In the genomic region with DNA sequence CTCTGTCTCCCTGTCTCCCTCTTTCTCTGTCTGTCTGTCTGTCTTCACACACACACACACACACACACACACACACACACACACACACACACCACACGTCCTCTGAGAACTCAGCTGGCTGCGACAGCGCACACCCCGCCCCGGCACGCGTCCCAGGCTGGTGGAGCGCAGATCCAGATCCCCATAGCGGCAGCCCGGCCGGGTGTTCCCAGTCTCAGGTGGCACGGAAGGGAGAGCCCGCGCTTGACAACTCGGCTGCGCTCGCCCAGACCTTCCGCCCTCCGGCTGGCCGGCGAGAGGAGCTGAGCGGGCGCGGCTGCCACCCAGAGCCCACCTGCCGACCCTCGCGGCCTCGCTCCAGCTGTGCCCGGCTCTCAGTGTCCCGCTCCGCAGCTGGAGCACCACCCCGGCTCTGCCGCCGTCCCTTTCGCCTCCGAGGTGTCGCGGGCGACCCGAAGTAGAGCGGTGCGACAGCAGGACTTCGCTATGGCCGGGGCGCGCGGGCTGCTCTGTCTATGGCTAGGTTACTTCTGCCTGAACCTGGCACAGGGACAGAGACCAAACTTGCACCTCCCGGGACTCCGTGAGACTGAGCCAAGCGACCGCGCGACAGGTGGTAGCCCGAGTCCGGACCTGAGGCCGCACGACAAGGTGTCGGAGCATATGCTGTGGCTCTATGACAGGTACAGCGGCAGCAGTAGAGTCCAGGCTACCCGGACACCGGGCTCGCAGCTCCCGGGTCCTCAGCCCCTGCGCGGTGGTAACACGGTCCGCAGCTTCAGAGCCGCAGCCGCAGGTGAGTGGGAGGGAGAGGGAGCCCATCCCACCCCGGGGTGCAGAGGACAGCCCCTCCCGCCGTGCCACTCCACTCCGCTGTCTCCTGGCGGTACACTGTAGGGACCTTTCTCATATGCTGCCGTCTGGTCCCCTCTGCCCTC, we compare ENCODE assay signal across 7 mouse cellular contexts. TPM values are rescaled to one million over a fixed set of nuclear protein-coding genes. Genes with fewer than 3 reads are reported as not detected.
DNase-seq lines count a peak whose midpoint lies in the region; ATAC-seq and TF ChIP-seq lines count a peak whose summit lies in the region.

No protein-coding gene starts in this region.

- WGBS in embryonic facial prominence, embryonic 13.5 days = under 1% methylated on average over 75 of the region's 75 CpGs
- WGBS in hindbrain, embryonic 11.5 days = under 1% methylated on average over 72 of the region's 75 CpGs
- under 1% methylated on average over 49 of the region's 75 CpGs for WGBS in limb, embryonic 14.5 days
- 0% methylated on average over 63 of the region's 75 CpGs for WGBS in midbrain, embryonic 16.5 days

- H3K27me3 ChIP-seq in testis, adult 2 months (ENCODE audit: control insufficient read depth, insufficient read depth, low read length) = no peaks in the 10 kb centered on the region
- peaks cover 61% of the 10 kb centered on the region for H3K27me3 ChIP-seq in embryonic facial prominence, embryonic 13.5 days
- H3K27me3 ChIP-seq in hindbrain, embryonic 11.5 days (ENCODE audit: control insufficient read depth, insufficient read depth, low read length) = peaks cover 25% of the 10 kb centered on the region
- peaks cover 38% of the 10 kb centered on the region for H3K27me3 ChIP-seq in limb, embryonic 14.5 days (ENCODE audit: control insufficient read depth, insufficient read depth, low read length)
- peaks cover 14% of the 10 kb centered on the region for H3K27me3 ChIP-seq in midbrain, embryonic 16.5 days (ENCODE audit: control insufficient read depth, insufficient read depth, low read depth, low read length)

- peak overlapping the region; percentile 20; the same call in 1 of the 2 replicates for H3K4me3 ChIP-seq in testis, adult 2 months (ENCODE audit: control insufficient read depth, low read depth, low read length)
- H3K4me3 ChIP-seq in embryonic facial prominence, embryonic 13.5 days = peak overlapping the region; percentile 68
- peak overlapping the region; percentile 48 for H3K4me3 ChIP-seq in hindbrain, embryonic 11.5 days (ENCODE audit: low read depth, low read length)
- H3K4me3 ChIP-seq in limb, embryonic 14.5 days (replicated peaks; ENCODE audit: low read length) = peak overlapping the region; percentile 55
- peak overlapping the region; percentile 72 for H3K4me3 ChIP-seq in midbrain, embryonic 16.5 days (ENCODE audit: low read depth, low read length)

- H3K36me3 ChIP-seq in testis, adult 2 months (ENCODE audit: control insufficient read depth, insufficient read depth, low read length) = no peaks in the 10 kb centered on the region
- H3K36me3 ChIP-seq in embryonic facial prominence, embryonic 13.5 days = no peaks in the 10 kb centered on the region
- H3K36me3 ChIP-seq in hindbrain, embryonic 11.5 days (ENCODE audit: control insufficient read depth, insufficient read depth, low read length) = no peaks in the 10 kb centered on the region
- no peaks in the 10 kb centered on the region for H3K36me3 ChIP-seq in limb, embryonic 14.5 days (ENCODE audit: control insufficient read depth, insufficient read depth, low read length)
- no peaks in the 10 kb centered on the region for H3K36me3 ChIP-seq in midbrain, embryonic 16.5 days (ENCODE audit: control insufficient read depth, insufficient read depth, low read length)

- TF ChIP-seq CTCF in testis, adult 2 months (IDR thresholded peaks at IDR 0.05; ENCODE audit: control insufficient read depth, insufficient read depth, insufficient replicate concordance, low read depth, low read length) = no peak

- peaks cover 4% of the 10 kb centered on the region; the same call in 1 of the 2 replicates for H3K4me1 ChIP-seq in testis, adult 2 months (ENCODE audit: control insufficient read depth, insufficient read depth, low read length)
- H3K4me1 ChIP-seq in embryonic facial prominence, embryonic 13.5 days = peaks cover 39% of the 10 kb centered on the region
- H3K4me1 ChIP-seq in hindbrain, embryonic 11.5 days (replicated peaks; ENCODE audit: control insufficient read depth, insufficient read depth, low read length) = 0 out of 2 replicates have a peak, but pooled peaks cover 2% of the 10 kb centered on the region
- no peaks in the 10 kb centered on the region for H3K4me1 ChIP-seq in limb, embryonic 14.5 days (ENCODE audit: control insufficient read depth, insufficient read depth, low read length)
- H3K4me1 ChIP-seq in midbrain, embryonic 16.5 days (ENCODE audit: control insufficient read depth, insufficient read depth, low read length) = peaks cover 5% of the 10 kb centered on the region

- peak overlapping the region; percentile 82 for H3K9ac ChIP-seq in embryonic facial prominence, embryonic 13.5 days
- peak overlapping the region; percentile 21; the same call in 1 of the 2 replicates for H3K9ac ChIP-seq in hindbrain, embryonic 11.5 days (ENCODE audit: low read depth, low read length)
- peak overlapping the region; percentile 61 for H3K9ac ChIP-seq in limb, embryonic 14.5 days (ENCODE audit: low read depth, low read length, severe bottlenecking)
- H3K9ac ChIP-seq in midbrain, embryonic 16.5 days (ENCODE audit: low read depth, low read length) = peak overlapping the region; percentile 72

- peak overlapping the region; percentile 97 for H3K4me2 ChIP-seq in embryonic facial prominence, embryonic 13.5 days
- H3K4me2 ChIP-seq in hindbrain, embryonic 11.5 days (replicated peaks; ENCODE audit: low read depth, low read length) = peak overlapping the region; percentile 93
- peak overlapping the region; percentile 99 for H3K4me2 ChIP-seq in limb, embryonic 14.5 days (replicated peaks; ENCODE audit: low read depth, low read length, severe bottlenecking)
- peak overlapping the region; percentile 100 for H3K4me2 ChIP-seq in midbrain, embryonic 16.5 days (ENCODE audit: low read length)

- no peak overlapping the region for H3K27ac ChIP-seq in testis, adult 2 months (ENCODE audit: control insufficient read depth, insufficient read depth, low read depth, low read length)
- H3K27ac ChIP-seq in embryonic facial prominence, embryonic 13.5 days = peak overlapping the region; percentile 79
- H3K27ac ChIP-seq in hindbrain, embryonic 11.5 days (ENCODE audit: low read depth, low read length) = no peak overlapping the region
- H3K27ac ChIP-seq in limb, embryonic 14.5 days (replicated peaks; ENCODE audit: low read depth, low read length) = no peak overlapping the region
- H3K27ac ChIP-seq in midbrain, embryonic 16.5 days (ENCODE audit: low read length) = no peak overlapping the region

- DNase-seq in testis, postnatal 10 days (ENCODE audit: low spot score) = no peak
- DNase-seq in hindbrain, embryonic 11.5 days (ENCODE audit: low spot score) = peak; percentile 62
- peak; percentile 26 for DNase-seq in limb, embryonic 14.5 days (ENCODE audit: low spot score)
- no peak for DNase-seq in thymus, adult 18-20 months

- TF ChIP-seq POLR2A in testis, adult 2 months (IDR thresholded peaks at IDR 0.05; ENCODE audit: control insufficient read depth, low read depth, low read length) = no peak
- TF ChIP-seq POLR2A in limb, embryonic 14.5 days (IDR thresholded peaks at IDR 0.05; ENCODE audit: borderline replicate concordance, extremely low read depth, insufficient read depth, insufficient read length) = no peak

- ATAC-seq in embryonic facial prominence, embryonic 13.5 days (ENCODE audit: insufficient number of reproducible peaks, insufficient read depth, low FRiP score, low TSS enrichment, low read depth) = peak; percentile 58
- peak; percentile 76 for ATAC-seq in hindbrain, embryonic 11.5 days (ENCODE audit: low FRiP score)
- ATAC-seq in limb, embryonic 14.5 days (ENCODE audit: low FRiP score, low read depth) = peak; percentile 43
- peak; percentile 79 for ATAC-seq in midbrain, embryonic 16.5 days

- H3K9me3 ChIP-seq in embryonic facial prominence, embryonic 13.5 days = no peaks in the 10 kb centered on the region
- H3K9me3 ChIP-seq in hindbrain, embryonic 11.5 days (ENCODE audit: control insufficient read depth, low read length) = no peaks in the 10 kb centered on the region
- H3K9me3 ChIP-seq in limb, embryonic 14.5 days (ENCODE audit: control insufficient read depth, low read length) = no peaks in the 10 kb centered on the region
- no peaks in the 10 kb centered on the region for H3K9me3 ChIP-seq in midbrain, embryonic 16.5 days (replicated peaks; ENCODE audit: control insufficient read depth, low read length, poor library complexity, severe bottlenecking)

RNA-seq across cellular contexts. Expression of a gene that starts 0.7 kb away (rescaled TPM):
- 0.16 TPM in 1 of 2 replicates, not detected in the other for polyA plus RNA-seq in testis, adult 2 months (2012; rRNA removed)
- polyA plus RNA-seq in embryonic facial prominence, embryonic 13.5 days (2015; fragmentation: Nextera tagmentation; extraction: Ambion mirVana) = 12.3 and 16.2 TPM in 2 replicates
- polyA plus RNA-seq in hindbrain, embryonic 11.5 days (2014; fragmentation: Nextera tagmentation; extraction: Ambion mirVana) = 1.3 and 2.1 TPM in 2 replicates
- polyA plus RNA-seq in limb, embryonic 14.5 days (2012; rRNA removed) = 6.2 and 7.0 TPM in 2 replicates
- 7.6 and 8.6 TPM in 2 replicates for polyA plus RNA-seq in limb, embryonic 14.5 days (2014; fragmentation: Nextera tagmentation; extraction: Ambion mirVana)
- polyA plus RNA-seq in midbrain, embryonic 16.5 days (2015; fragmentation: Nextera tagmentation; extraction: Ambion mirVana) = 1.3 and 1.8 TPM in 2 replicates

Comparison
In these comparisons a context has a peak if more than half of its experiments do, and no peak if none do; other contexts are left out.
1. H3K4me3 ChIP-seq: peak in every context shown above with its lines; median percentile 72 in midbrain, embryonic 16.5 days; 68 in embryonic facial prominence, embryonic 13.5 days; 55 in limb, embryonic 14.5 days; 48 in hindbrain, embryonic 11.5 days; 20 in testis, adult 2 months.
2. DNase-seq: peak in hindbrain, embryonic 11.5 days (single experiment) and limb, embryonic 14.5 days (single experiment); none in testis, postnatal 10 days (single experiment) and thymus, adult 18-20 months (0 of 2).
3. H3K9ac ChIP-seq: peak in every context shown above with its lines; median percentile 82 in embryonic facial prominence, embryonic 13.5 days; 72 in midbrain, embryonic 16.5 days; 61 in limb, embryonic 14.5 days; 21 in hindbrain, embryonic 11.5 days.
4. Peak in every context shown above with its lines, with median percentiles within 50 percentile points of each other: ATAC-seq and H3K4me2 ChIP-seq.